Mouse (Mus musculus): ENCODE results near the gene Gpr89.

DNA sequence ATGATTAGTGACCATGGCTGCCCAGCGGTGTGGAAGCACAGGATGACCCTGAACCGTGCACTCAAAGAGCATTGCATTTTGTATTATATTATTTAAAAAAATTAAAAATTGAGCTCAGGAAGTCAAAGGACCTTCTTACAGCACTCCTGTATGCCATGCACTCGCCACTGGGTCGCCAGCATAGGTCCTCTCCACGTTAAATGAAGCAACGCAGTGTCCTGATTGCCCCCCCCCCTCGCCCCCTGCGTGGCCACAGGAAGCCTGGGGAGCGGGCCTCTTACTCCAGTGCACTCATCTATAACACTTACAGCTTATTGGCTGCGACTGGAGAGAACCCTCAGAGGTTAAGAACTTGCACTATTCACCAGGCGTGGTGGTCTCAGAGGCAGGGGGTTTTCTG, 79.9 kb downstream of the Gpr89 start:
- no peak for TF ChIP-seq EP300 (IDR thresholded peaks at IDR 0.05; ENCODE audit: low read depth)
- TF ChIP-seq CTCF (IDR thresholded peaks at IDR 0.05; ENCODE audit: low read depth), result no peak
